Mouse (Mus musculus) v-Abl transformed pro-B cells (cell line): ENCODE measurements around the gene H2-T23.
"Not testable (repeated sequence)": the region's sequence is repeated elsewhere in the genome, so short reads cannot be mapped to it uniquely, and the experiment has no call there.

ENCODE experiments used
- in situ Hi-C, 2 experiments: fragments of 400-800 bp; cut with MboI; formaldehyde crosslinking; loops; one replicate each; pipeline ENCODE4 v1.15.1; 2025; ENCODE audit not compliant: unreplicated experiment in 2 of 2

Gene H2-T23

GRCm38 (mm10) chr17:36025197-36025596 is 7.5 kb downstream of the H2-T23 start:
- in situ Hi-C loops: no loop called here

GRCm38 (mm10) chr17:36023710-36024654 is 8.7 kb downstream of the H2-T23 start:
- in situ Hi-C loops: no loop called here

GRCm38 (mm10) chr17:36022922-36023321 is 9.7 kb downstream of the H2-T23 start:
- in situ Hi-C loops: no loop called here

- in situ Hi-C loops: no loop called here
These were observed 10.6 kb downstream of the H2-T23 start for GRCm38 (mm10) chr17:36022098-36022497.

- in situ Hi-C loops: no loop called here
These were observed 11.3 kb downstream of the H2-T23 start for GRCm38 (mm10) chr17:36021309-36021708.

- in situ Hi-C loops: no loop called here
These were observed 12.2 kb downstream of the H2-T23 start, which contains the start of gene H2-T24 for GRCm38 (mm10) chr17:36020191-36021073. TSS of gene H2-T24 (minus strand) at chr17:36020560.

GRCm38 (mm10) chr17:36019519-36019918 is 13.1 kb downstream of the H2-T23 start:
- in situ Hi-C loops: no loop called here

GRCm38 (mm10) chr17:36018979-36019378 is 13.7 kb downstream of the H2-T23 start:
- in situ Hi-C loops: no loop called here

GRCm38 (mm10) chr17:36017046-36017445 is 15.6 kb downstream of the H2-T23 start:
- in situ Hi-C loops: no loop called here

- in situ Hi-C loops: no loop called here
These were observed 17.7 kb downstream of the H2-T23 start for GRCm38 (mm10) chr17:36014977-36015376.

- in situ Hi-C loops: not testable (repeated sequence)
These were observed 28.2 kb downstream of the H2-T23 start for GRCm38 (mm10) chr17:36004409-36004808.

- in situ Hi-C loops: no loop called here
These were observed 29.3 kb downstream of the H2-T23 start for GRCm38 (mm10) chr17:36003331-36003730.

- in situ Hi-C loops: no loop called here
These were observed 30.7 kb downstream of the H2-T23 start for GRCm38 (mm10) chr17:36001966-36002365.

- in situ Hi-C loops: no loop called here
These were observed 31.3 kb downstream of the H2-T23 start for GRCm38 (mm10) chr17:36001121-36001897.

- in situ Hi-C loops: no loop called here
These were observed 32.3 kb downstream of the H2-T23 start for GRCm38 (mm10) chr17:36000349-36000748.

GRCm38 (mm10) chr17:35999356-35999755 is 33.3 kb downstream of the H2-T23 start:
- in situ Hi-C loops: loop anchor here (5.0 to 10.0 kb wide), 2 partner anchors 45 to 198 kb away; partner anchors contain the start of genes Gm6034 (in 2 of the 2) and H2-T22 (in 2 of the 2)

- in situ Hi-C loops: loop anchor here (5.0 to 10.0 kb wide), 2 partner anchors 46 to 199 kb away; partner anchors contain the start of genes Gm6034 (in 2 of the 2) and H2-T22 (in 2 of the 2)
These were observed 33.9 kb downstream of the H2-T23 start for GRCm38 (mm10) chr17:35998545-35999305.

- in situ Hi-C loops: loop anchor here (5.0 to 10.0 kb wide), 2 partner anchors 47 to 199 kb away; partner anchors contain the start of genes Gm6034 (in 2 of the 2) and H2-T22 (in 2 of the 2)
These were observed 34.7 kb downstream of the H2-T23 start for GRCm38 (mm10) chr17:35997713-35998510.
